In the genomic region with DNA sequence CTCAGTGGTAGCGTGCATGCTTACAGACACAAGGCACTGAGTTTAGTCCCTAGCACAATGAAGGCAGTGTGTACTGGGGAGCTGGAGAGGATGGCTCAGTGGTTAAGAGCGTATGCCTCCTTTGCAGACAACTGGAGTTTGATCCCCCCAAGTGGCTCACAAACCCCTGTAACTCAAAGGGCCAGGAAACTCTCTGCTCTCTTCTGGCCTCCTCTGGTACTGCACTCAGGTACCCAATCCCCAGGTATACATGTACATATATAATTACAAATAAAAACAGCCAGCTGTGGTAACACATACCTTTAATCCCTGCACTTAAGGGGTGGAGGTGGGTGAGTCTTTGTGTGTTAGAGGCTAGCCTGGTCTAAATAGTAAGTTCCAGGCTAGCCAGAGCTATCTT, we compare ENCODE assay signal across 13 mouse cellular contexts. TPM values are rescaled to one million over a fixed set of nuclear protein-coding genes. Genes with fewer than 3 reads are reported as not detected.
DNase-seq lines count a peak whose midpoint lies in the region; TF ChIP-seq lines count a peak whose summit lies in the region.
"Had no signal": no experiment of that assay in that cellular context is flagged by ENCODE, and none has a peak within 500 bp of the region (broad histone marks: within the 10 kb centered on the region; RNA-seq: fewer than 3 reads in every experiment).

No protein-coding gene starts in this region.

- no peak for TF ChIP-seq POLR2A in MEL (IDR thresholded peaks at IDR 0.05; ENCODE audit: control insufficient read depth in 1 of 2, insufficient read depth in 1 of 2, low read depth in 1 of 2, low read length in 2 of 2, poor library complexity in 1 of 2)

- H3K27ac ChIP-seq in layer of hippocampus, adult 2 months: no peak overlapping the region
- H3K27ac ChIP-seq in MEL (ENCODE audit: control insufficient read depth, low read depth, low read length): no peak overlapping the region
- H3K27ac ChIP-seq: embryonic facial prominence, embryonic 15.5 days; heart, embryonic 15.5 days; limb, embryonic 13.5 days; macrophage had no signal

- no peak for DNase-seq in layer of hippocampus, adult 2 months (ENCODE audit: low spot score in 2 of 2)
- no peak for DNase-seq in layer of hippocampus, postnatal 36 days
- peak; percentile 7 for DNase-seq in MEL (ENCODE audit: low read depth, low spot score)
- peak; percentile 20 for DNase-seq in retina, postnatal 1 day
- DNase-seq in urinary bladder, postnatal 10 days (ENCODE audit: low spot score): no peak
- DNase-seq in cerebellum, adult 11-12 months: no peak
- DNase-seq: cerebellum, adult 9-11 months; gastrocnemius, postnatal 10 days had no signal

- no peak overlapping the region for H3K9ac ChIP-seq in MEL (ENCODE audit: control insufficient read depth, low read depth, low read length, poor library complexity, severe bottlenecking)
- H3K9ac ChIP-seq: embryonic facial prominence, embryonic 15.5 days; heart, embryonic 15.5 days; limb, embryonic 13.5 days had no signal

- no peaks in the 10 kb centered on the region for H3K9me3 ChIP-seq in E14TG2a.4 (ENCODE audit: low read length)
- H3K9me3 ChIP-seq in MEL (replicated peaks; ENCODE audit: insufficient read depth, low read length): no peaks in the 10 kb centered on the region
- H3K9me3 ChIP-seq: embryonic facial prominence, embryonic 15.5 days; heart, embryonic 15.5 days; limb, embryonic 13.5 days had no signal

- no peaks in the 10 kb centered on the region for H3K27me3 ChIP-seq in E14TG2a.4 (ENCODE audit: insufficient read depth, low read length)
- 0 out of 4 replicates have a peak, but pooled peaks cover 0 to 2% of the 10 kb centered on the region in 2 experiments for H3K27me3 ChIP-seq in MEL (ENCODE audit: control insufficient read depth in 1 of 2, insufficient read depth in 2 of 2, low read length in 2 of 2)
- H3K27me3 ChIP-seq: embryonic facial prominence, embryonic 15.5 days; heart, embryonic 15.5 days; limb, embryonic 13.5 days had no signal

- peaks cover 61% of the 10 kb centered on the region for H3K4me1 ChIP-seq in E14TG2a.4 (replicated peaks; ENCODE audit: low read depth, low read length)
- H3K4me1 ChIP-seq in MEL (ENCODE audit: control insufficient read depth in 1 of 2, insufficient read depth in 2 of 2, low read length in 2 of 2): no peaks in the 10 kb centered on the region
- H3K4me1 ChIP-seq: heart, embryonic 15.5 days; limb, embryonic 13.5 days had no signal

- H3K36me3 ChIP-seq in E14TG2a.4 (ENCODE audit: insufficient read depth, low read length) (no peaks in the 10 kb centered on the region), MEL (ENCODE audit: control insufficient read depth in 1 of 2, insufficient read depth in 2 of 2, low read length in 2 of 2) (no peaks in the 10 kb centered on the region)
- H3K36me3 ChIP-seq: embryonic facial prominence, embryonic 15.5 days; heart, embryonic 15.5 days; limb, embryonic 13.5 days had no signal

- TF ChIP-seq CTCF in layer of hippocampus, adult 2 months (conservative IDR thresholded peaks at IDR 0.05): peak; percentile 60
- TF ChIP-seq CTCF in E14TG2a.4 (conservative IDR thresholded peaks at IDR 0.05; ENCODE audit: low read length) (peak; percentile 68), MEL (IDR thresholded peaks at IDR 0.05 in 2 of 3, conservative IDR thresholded peaks at IDR 0.05 in 1 of 3; ENCODE audit: control insufficient read depth in 1 of 3, insufficient read depth in 1 of 3, low read depth in 2 of 3, low read length in 3 of 3, poor library complexity in 1 of 3, severe bottlenecking in 1 of 3) (peak in 2 of 3 experiments; percentile 4 to 44; a peak in 2 of 6 replicates)

- H3K79me2 ChIP-seq in MEL (ENCODE audit: control insufficient read depth, insufficient read depth, low read length, poor library complexity): no peaks in the 10 kb centered on the region

- TF ChIP-seq EP300 in MEL (IDR thresholded peaks at IDR 0.05; ENCODE audit: low read depth in 1 of 2, low read length in 2 of 2): no peak

- TF ChIP-seq RAD21 in MEL (IDR thresholded peaks at IDR 0.05; ENCODE audit: low read depth, low read length): peak; percentile 20

- H3K4me3 ChIP-seq in layer of hippocampus, adult 2 months: no peak overlapping the region
- H3K4me3 ChIP-seq in E14TG2a.4 (replicated peaks; ENCODE audit: low read length) (no peak overlapping the region), MEL (ENCODE audit: control insufficient read depth in 1 of 2, insufficient read depth in 1 of 2, low read depth in 2 of 2, low read length in 2 of 2) (no peak overlapping the region)
- H3K4me3 ChIP-seq: embryonic facial prominence, embryonic 15.5 days; heart, embryonic 15.5 days; limb, embryonic 13.5 days had no signal

TF ChIP-seq in MEL, 35 proteins besides CTCF, POLR2A, EP300 and RAD21:
- TF ChIP-seq ZKSCAN1 (IDR thresholded peaks at IDR 0.05; ENCODE audit: low read depth, low read length) (no peak), SMC3 (IDR thresholded peaks at IDR 0.05; ENCODE audit: low read depth, low read length) (peak; percentile 67)
TF ChIP-seq in MEL: peak in this region for 1.

RNA-seq across cellular contexts. Expression of a gene that starts 56.9 kb away (rescaled TPM):
- 1 to 10 TPM; 1.4 to 1.7 TPM for total RNA-seq in layer of hippocampus, adult 2 months (2021)
- total RNA-seq in layer of hippocampus, postnatal 36 days (2021): 1 to 10 TPM; 1.9 to 2.0 TPM
- 9.1 and 10.9 TPM in 2 replicates for total RNA-seq in MEL (2012; rRNA removed)
- polyA plus RNA-seq in MEL (2012; ENCODE audit: insufficient read depth in 1 of 2, insufficient read length in 2 of 2, low read depth in 1 of 2, low replicate concordance in 2 of 2, missing spikeins in 1 of 2): 10 to 100 TPM in 1 of 2 experiments, not detected in 1; 29.5 TPM

Comparison
In these comparisons a context has a peak if more than half of its experiments do, and no peak if none do; other contexts are left out.
1. DNase-seq: peak in MEL (single experiment) and retina, postnatal 1 day (single experiment); none in layer of hippocampus, adult 2 months (0 of 2), layer of hippocampus, postnatal 36 days (0 of 2), urinary bladder, postnatal 10 days (single experiment) and cerebellum, adult 11-12 months (single experiment).
2. Peak in every context shown above with its lines, with median percentiles within 50 percentile points of each other: CTCF ChIP-seq.